17 mouse cellular contexts compared by ENCODE assay signal in the genomic region with DNA sequence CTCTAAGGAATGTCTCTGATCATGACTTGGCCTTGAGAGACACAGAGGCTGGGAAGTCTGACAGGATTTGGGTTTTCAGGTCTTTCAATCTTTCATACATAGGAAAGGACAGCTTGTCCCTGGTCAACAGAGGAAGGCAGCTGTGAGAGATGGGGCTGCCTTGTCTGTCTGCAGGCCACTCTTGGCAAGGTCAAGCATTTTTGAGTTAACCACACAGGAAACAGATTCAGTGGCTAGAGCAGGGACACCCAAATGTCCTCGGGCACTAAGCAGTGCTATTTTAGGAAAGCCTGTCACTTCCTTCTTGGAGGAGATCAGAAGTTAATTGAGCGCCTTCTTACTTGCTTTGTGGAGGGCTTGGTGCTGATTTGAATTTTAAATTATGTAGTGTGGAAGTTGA. TPM values are rescaled to one million over a fixed set of nuclear protein-coding genes. Genes with fewer than 3 reads are reported as not detected.
A peak's percentile ranks its signal among the peaks of the same experiment; 100 is the strongest.
DNase-seq lines count a peak whose midpoint lies in the region; ATAC-seq and TF ChIP-seq lines count a peak whose summit lies in the region.
"Had no signal": no experiment of that assay in that cellular context is flagged by ENCODE, and none has a peak within 500 bp of the region (broad histone marks: within the 10 kb centered on the region; RNA-seq: fewer than 3 reads in every experiment).

No protein-coding gene starts in this region.

- H3K27me3 ChIP-seq in heart, embryonic 12.5 days (replicated peaks), result no peaks in the 10 kb centered on the region
- no peaks in the 10 kb centered on the region for H3K27me3 ChIP-seq in Patski
- H3K27me3 ChIP-seq: liver, embryonic 12.5 days had no signal

- intact Hi-C loops in left cerebral cortex, postnatal 36 days (cut with DNase I), result no loop called here

- peaks cover 6% of the 10 kb centered on the region; the same call in 1 of the 2 replicates for H3K4me1 ChIP-seq in heart, embryonic 12.5 days (replicated peaks)
- H3K4me1 ChIP-seq: liver, embryonic 12.5 days had no signal

- H3K4me2 ChIP-seq in heart, embryonic 12.5 days, result no peak overlapping the region
- H3K4me2 ChIP-seq: liver, embryonic 12.5 days had no signal

- H3K36me3 ChIP-seq in heart, embryonic 12.5 days, result no peaks in the 10 kb centered on the region
- H3K36me3 ChIP-seq: G1E; liver, embryonic 12.5 days had no signal

- DNase-seq in heart, adult 8-10 months (ENCODE audit: low spot score), result peak; percentile 13
- DNase-seq in layer of hippocampus, adult 11-12 months (ENCODE audit: low spot score), result peak; percentile 15
- no peak for DNase-seq in layer of hippocampus, adult 2 months (ENCODE audit: low spot score in 2 of 2)
- peak; percentile 51 for DNase-seq in Patski (ENCODE audit: low read depth, low spot score)
- no peak for DNase-seq in adrenal gland, adult 2 months
- DNase-seq in left cerebral cortex, postnatal 36 days (ENCODE audit: low spot score in 2 of 2), result no peak
- DNase-seq: adrenal gland, postnatal 14 days; cerebellum, postnatal 10 days; gastrocnemius, postnatal 36 days; layer of hippocampus, postnatal 36 days; left cerebral cortex, postnatal 4 days; midbrain, embryonic 14.5 days had no signal

- H3K27ac ChIP-seq in heart, embryonic 12.5 days (ENCODE audit: poor library complexity, severe bottlenecking), result no peak overlapping the region
- no peak overlapping the region for H3K27ac ChIP-seq in layer of hippocampus, adult 2 months
- H3K27ac ChIP-seq: hindbrain, postnatal 0 days; liver, embryonic 12.5 days had no signal

- CTCF ChIA-PET in Patski (lab: Charles Lee), result no interaction called here

- WGBS in heart, embryonic 12.5 days, result 32% methylated on average over 2 of the region's 2 CpGs

- POLR2A ChIA-PET in Patski (lab: Charles Lee), result no interaction called here

- no peak for ATAC-seq in heart, embryonic 12.5 days (ENCODE audit: insufficient number of reproducible peaks, low FRiP score)
- ATAC-seq in Patski, result peak; percentile 92
- peak; percentile 55; the same call in 1 of the 2 replicates for ATAC-seq in megakaryocyte progenitor cell, adult 5-6 weeks (replicated peaks; ENCODE audit: poor library complexity)
- ATAC-seq: hindbrain, postnatal 0 days; liver, embryonic 12.5 days had no signal

- no peak overlapping the region for H3K9ac ChIP-seq in heart, embryonic 12.5 days
- H3K9ac ChIP-seq: liver, embryonic 12.5 days had no signal

- no peak overlapping the region for H3K4me3 ChIP-seq in heart, embryonic 12.5 days
- H3K4me3 ChIP-seq in layer of hippocampus, adult 2 months, result no peak overlapping the region
- H3K4me3 ChIP-seq: liver, embryonic 12.5 days had no signal

- no peak for TF ChIP-seq CTCF in layer of hippocampus, adult 2 months (conservative IDR thresholded peaks at IDR 0.05)
- TF ChIP-seq CTCF in Patski (IDR thresholded peaks at IDR 0.05), result no peak

- in situ Hi-C loops in Patski (cut with MboI; ENCODE audit: low pct_unique_long_range_greater_than_20kb), result no loop called here

- no peaks in the 10 kb centered on the region for H3K9me3 ChIP-seq in heart, embryonic 12.5 days (replicated peaks)
- H3K9me3 ChIP-seq: G1E; liver, embryonic 12.5 days had no signal

RNA-seq across cellular contexts. Expression of a gene that starts 38.9 kb away (rescaled TPM):
- 1 to 10 TPM; 1.1 to 1.3 (median 1.3) TPM for total RNA-seq in heart, adult 8-10 months (2022)
- polyA plus RNA-seq in heart, embryonic 12.5 days (2016; fragmentation: Nextera tagmentation; extraction: Ambion mirVana), result 15.6 and 17.1 TPM in 2 replicates
- 10 to 100 TPM; 22.6 to 25.0 TPM for total RNA-seq in layer of hippocampus, adult 2 months (2021)
- polyA plus RNA-seq in Patski (2021), result 5.7 TPM
- total RNA-seq in megakaryocyte progenitor cell, adult 5-6 weeks (2015), result 3.7 and 4.5 TPM in 2 replicates
- total RNA-seq in megakaryocyte progenitor cell, adult 5-6 weeks (2017), result 2.2 and 4.7 TPM in 2 replicates
- total RNA-seq in adrenal gland, adult 2 months (2021), result 1 to 10 TPM; 1.2 to 1.8 TPM
- 5.3 and 7.4 TPM in 2 replicates for polyA plus RNA-seq in adrenal gland, adult 2 months (2012; rRNA removed)
- total RNA-seq in left cerebral cortex, postnatal 36 days (2021), result 10 to 100 TPM; 22.9 to 31.4 TPM

Comparison
In these comparisons a context has a peak if more than half of its experiments do, and no peak if none do; other contexts are left out.
1. DNase-seq: peak in heart, adult 8-10 months (single experiment), layer of hippocampus, adult 11-12 months (single experiment) and Patski (single experiment); none in layer of hippocampus, adult 2 months (0 of 2), adrenal gland, adult 2 months (single experiment) and left cerebral cortex, postnatal 36 days (0 of 2).
2. RNA of a gene that starts 38.9 kb away (total RNA-seq): 22.9 to 31.4 TPM in left cerebral cortex, postnatal 36 days and 22.6 to 25.0 TPM in layer of hippocampus, adult 2 months; 2.2 to 4.7 TPM in megakaryocyte progenitor cell, adult 5-6 weeks, 1.2 to 1.8 TPM in adrenal gland, adult 2 months and 1.1 to 1.3 TPM in heart, adult 8-10 months; every median in the first group is over 4 times any median in the second.